Mouse (Mus musculus): ENCODE results near the gene Best1.

Gene Best1

GRCm38 (mm10) chr19:9956624-9957388, 44.6 kb downstream of the Best1 start:
- DNase-seq, result no peak

GRCm38 (mm10) chr19:9955438-9955837, 46.0 kb downstream of the Best1 start:
- DNase-seq, result no peak

- peak; percentile 49 to 58 for DNase-seq
Measured at GRCm38 (mm10) chr19:9954811-9955202, 46.6 kb downstream of the Best1 start.

- DNase-seq, result peak; percentile 90 to 92
Measured at GRCm38 (mm10) chr19:9954055-9954810, 47.2 kb downstream of the Best1 start.

- peak in 1 of 2 experiments; percentile 34 for DNase-seq
Measured at GRCm38 (mm10) chr19:9952912-9953311, 48.5 kb downstream of the Best1 start.

- peak in 1 of 2 experiments; percentile 27 for DNase-seq
Measured at GRCm38 (mm10) chr19:9952390-9952789, 49.0 kb downstream of the Best1 start.

GRCm38 (mm10) chr19:9946986-9947385, 54.4 kb downstream of the Best1 start:
- peak; percentile 39 to 51 for DNase-seq

GRCm38 (mm10) chr19:9945800-9946564, 55.5 kb downstream of the Best1 start:
- peak; percentile 34 to 51 for DNase-seq

- peak in 1 of 2 experiments; percentile 50 for DNase-seq
Measured at GRCm38 (mm10) chr19:9942539-9943533, 58.6 kb downstream of the Best1 start.

- peak in 1 of 2 experiments; percentile 52 for DNase-seq
Measured at GRCm38 (mm10) chr19:9941809-9942208, 59.6 kb downstream of the Best1 start.

- DNase-seq, result no peak
Measured at GRCm38 (mm10) chr19:9940903-9941302, 60.5 kb downstream of the Best1 start.

GRCm38 (mm10) chr19:9939841-9940240, 61.6 kb downstream of the Best1 start:
- no peak for DNase-seq

- DNase-seq, result peak; percentile 54
Measured at GRCm38 (mm10) chr19:9938824-9939303, 62.6 kb downstream of the Best1 start.

- DNase-seq, result no peak
Measured at GRCm38 (mm10) chr19:9938156-9938823, 63.1 kb downstream of the Best1 start.

- DNase-seq, result no peak
Measured at GRCm38 (mm10) chr19:9937428-9937827, 64.0 kb downstream of the Best1 start.

- DNase-seq, result no peak
Measured at GRCm38 (mm10) chr19:9936579-9936978, 64.9 kb downstream of the Best1 start.
